Mouse (Mus musculus): ENCODE results near the gene Nlrp6.

- TF ChIP-seq CTCF (IDR thresholded peaks at IDR 0.05; ENCODE audit: insufficient read depth, low read length) = no peak
- peak; percentile 87 for TF ChIP-seq POLR2A (IDR thresholded peaks at IDR 0.05; ENCODE audit: borderline replicate concordance, extremely low read depth, low read depth, low read length)
Measured at GRCm38 (mm10) chr7:140955758-140956555, 35.3 kb downstream of the Nlrp6 start, which contains the start of the genes Gm45717 and Ifitm2.

All from lung, adult 2 months (tissue).